Mouse (Mus musculus) gastrocnemius, postnatal 4 days (tissue): ENCODE data around the gene Tm6sf1. TPM values are rescaled to one million over a fixed set of nuclear protein-coding genes. Genes with fewer than 3 reads are reported as not detected.

Experiments used
- DNase-seq, 2 experiments: peaks; one replicate each; pipeline ENCODE4 v3.0.0; 2021 to 2022; ENCODE audit warnings: low spot score in 2 of 2, mixed read lengths in 2 of 2
- total RNA-seq, 2 experiments: library from RNA; stranded (reverse); gene quantifications; 2 replicates each; pipeline ENCODE4 v1.2.3; 2021

Gene Tm6sf1
- total RNA-seq, 2 experiments from 2014 or later = 92.9 to 136 TPM

GRCm38 (mm10) chr7:81849633-81850032 lies 9.2 kb upstream of the Tm6sf1 start:
- DNase-seq = no peak

- no peak for DNase-seq
These were observed 8.6 kb upstream of the Tm6sf1 start for GRCm38 (mm10) chr7:81850171-81850570.

DNA sequence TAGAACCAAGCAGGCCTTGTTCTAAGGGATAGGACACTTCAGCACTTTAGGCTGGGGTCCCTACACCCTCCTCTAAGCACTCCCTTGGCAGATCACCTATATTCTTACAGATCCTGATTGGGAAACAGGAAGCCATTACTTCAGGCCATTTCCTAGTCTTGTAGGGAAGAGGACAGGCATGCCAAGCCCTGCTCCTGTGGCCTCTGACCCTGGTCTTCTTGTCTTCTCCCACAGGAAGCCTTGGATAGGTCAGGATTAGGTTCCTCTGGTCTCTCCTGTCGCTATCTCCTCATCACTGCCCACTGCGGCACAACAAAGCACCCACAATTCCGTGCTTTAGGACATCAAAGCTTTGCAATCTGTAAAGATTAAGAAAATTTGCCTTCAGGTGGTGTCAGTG lies 7.1 kb upstream of the Tm6sf1 start:
- no peak for DNase-seq

GRCm38 (mm10) chr7:81854568-81855307 lies 4.1 kb upstream of the Tm6sf1 start:
- no peak for DNase-seq

- DNase-seq = no peak
These were observed 3.1 kb upstream of the Tm6sf1 start, which contains the start of gene Gm10160 for GRCm38 (mm10) chr7:81855694-81856093. Gene Gm10160 (minus strand): TSS chr7:81855794.

DNA sequence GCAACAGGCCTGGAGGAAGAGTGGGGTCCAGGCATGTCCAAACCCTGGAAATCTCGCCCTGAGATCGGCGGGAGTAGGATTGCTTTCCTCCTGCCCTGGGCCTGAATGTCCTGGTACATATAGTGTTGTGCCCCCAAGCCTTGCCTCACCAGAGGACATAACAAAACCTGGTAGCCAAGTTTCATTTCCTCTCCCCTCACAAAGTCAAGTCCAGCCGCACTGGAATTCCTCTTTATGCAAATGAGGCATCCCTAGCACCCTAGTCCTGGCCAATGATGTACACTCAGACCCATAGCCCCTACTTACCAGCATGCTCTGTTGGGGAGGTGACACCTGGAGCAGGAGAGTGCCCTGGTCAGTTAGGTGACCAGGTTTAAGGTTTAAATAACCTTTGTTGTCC lies 2.6 kb upstream of the Tm6sf1 start:
- no peak for DNase-seq

GRCm38 (mm10) chr7:81858236-81858635 lies 565 bp upstream of the Tm6sf1 start:
- no peak for DNase-seq

- DNase-seq = no peak
These were observed 1.3 kb downstream of the Tm6sf1 start for GRCm38 (mm10) chr7:81860071-81860470.

GRCm38 (mm10) chr7:81860996-81861395 lies 2.2 kb downstream of the Tm6sf1 start:
- no peak for DNase-seq

DNA sequence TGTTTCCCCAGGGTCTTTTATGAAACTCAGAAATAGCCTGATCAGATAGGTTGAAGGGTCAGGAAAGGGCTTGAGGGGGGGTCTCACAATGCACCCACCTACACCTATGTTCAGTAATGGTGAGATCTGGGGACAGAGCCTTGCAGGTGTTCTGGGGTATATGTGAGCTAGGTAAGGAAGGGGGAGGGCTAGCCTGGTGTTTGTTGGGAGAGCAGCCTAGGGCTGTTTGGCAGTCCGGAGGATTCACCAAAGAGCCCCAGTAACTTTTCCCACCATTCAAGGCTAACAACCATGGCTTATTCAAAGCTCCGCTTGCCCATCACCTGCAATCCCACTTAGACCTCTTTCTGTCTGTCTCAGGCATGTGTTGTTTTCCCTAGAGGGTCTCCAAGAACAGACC lies 2.7 kb downstream of the Tm6sf1 start:
- no peak for DNase-seq

DNA sequence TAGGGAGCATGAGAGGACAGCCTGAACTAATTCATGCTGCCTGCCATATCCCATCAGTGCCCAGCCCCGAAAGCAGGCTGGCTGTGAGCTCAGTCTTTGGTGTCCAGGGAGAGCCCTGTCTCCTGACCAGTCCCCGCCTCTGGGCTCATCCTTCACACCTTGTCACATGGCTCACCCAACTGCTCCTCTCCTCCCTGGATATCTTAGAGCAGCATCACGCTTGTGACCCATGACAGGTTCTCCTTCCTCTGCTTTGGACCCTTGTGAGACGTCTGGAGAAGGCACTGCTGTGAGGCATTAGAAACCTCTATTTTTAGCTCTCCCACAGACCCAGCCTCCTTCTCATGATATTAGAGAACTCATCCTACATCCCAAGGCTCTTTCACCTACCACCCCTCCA lies 3.1 kb downstream of the Tm6sf1 start:
- DNase-seq = no peak

DNA sequence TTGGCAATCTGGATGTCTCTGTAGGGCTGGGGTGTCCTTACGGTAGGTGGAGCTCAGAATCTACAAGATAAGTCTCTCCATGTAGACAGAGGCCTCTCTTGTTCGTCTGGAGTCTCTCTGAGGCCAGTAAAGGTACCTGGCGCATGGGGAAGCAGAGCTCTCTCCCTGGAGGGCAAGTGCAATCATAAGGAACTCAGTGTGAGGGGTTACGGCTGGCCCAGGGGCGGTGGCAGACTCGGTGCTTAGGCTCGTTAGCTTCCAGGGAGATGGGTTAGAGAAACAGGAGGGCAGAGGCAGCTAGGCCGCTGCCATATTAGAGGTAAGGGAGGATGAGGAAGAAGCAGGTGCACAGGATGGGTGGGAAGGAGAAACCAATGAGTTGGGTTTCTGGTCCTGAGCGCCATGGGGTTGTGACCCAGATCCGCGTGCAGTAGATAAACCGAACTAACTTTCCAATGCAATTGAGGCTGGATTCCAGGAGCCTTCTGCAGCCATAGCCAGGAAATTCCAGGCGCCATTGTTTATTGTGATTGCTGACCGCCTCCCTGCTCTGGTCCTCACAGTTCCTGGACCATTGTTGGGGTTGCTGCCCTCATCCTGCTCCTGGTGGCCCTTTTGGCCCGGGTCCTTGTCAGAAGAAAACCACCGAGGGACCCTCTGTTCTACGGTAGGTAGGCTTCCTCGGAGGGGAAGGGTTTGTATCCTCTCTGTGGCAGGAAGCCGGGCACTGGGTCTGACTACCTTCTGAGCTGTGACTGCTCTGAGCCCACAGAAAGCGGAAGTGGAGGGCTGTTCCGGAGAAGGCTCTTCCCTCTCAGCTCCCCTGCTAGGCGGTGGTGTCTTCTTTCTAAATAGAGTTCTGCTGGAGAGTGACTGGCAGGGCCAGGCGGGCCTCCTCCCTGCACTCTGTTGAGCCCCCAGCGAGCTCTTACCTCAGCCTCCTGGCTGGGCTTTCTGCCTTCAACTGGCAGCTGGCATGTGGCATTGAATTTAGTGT lies 4.1 kb downstream of the Tm6sf1 start:
- DNase-seq = peak in 1 of 2 experiments; percentile 36

DNA sequence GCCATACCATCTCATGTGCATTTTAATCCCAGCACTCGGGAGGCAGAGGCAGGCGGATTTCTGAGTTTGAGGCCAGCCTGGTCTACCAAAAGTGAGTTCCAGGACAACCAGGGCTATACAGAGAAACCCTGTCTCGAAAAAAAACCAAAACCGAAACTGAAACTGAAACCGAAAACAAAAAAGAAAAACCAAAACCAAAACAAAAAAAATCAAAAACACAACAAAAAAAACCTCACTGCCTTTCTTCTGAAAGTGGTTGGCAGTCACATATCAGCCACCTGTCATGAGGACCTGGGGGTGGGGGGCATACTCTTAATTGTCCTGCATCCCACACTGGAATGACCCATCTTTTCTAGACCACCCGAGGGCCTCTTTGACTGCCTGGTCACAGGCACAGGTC lies 5.8 kb downstream of the Tm6sf1 start:
- DNase-seq = no peak

DNA sequence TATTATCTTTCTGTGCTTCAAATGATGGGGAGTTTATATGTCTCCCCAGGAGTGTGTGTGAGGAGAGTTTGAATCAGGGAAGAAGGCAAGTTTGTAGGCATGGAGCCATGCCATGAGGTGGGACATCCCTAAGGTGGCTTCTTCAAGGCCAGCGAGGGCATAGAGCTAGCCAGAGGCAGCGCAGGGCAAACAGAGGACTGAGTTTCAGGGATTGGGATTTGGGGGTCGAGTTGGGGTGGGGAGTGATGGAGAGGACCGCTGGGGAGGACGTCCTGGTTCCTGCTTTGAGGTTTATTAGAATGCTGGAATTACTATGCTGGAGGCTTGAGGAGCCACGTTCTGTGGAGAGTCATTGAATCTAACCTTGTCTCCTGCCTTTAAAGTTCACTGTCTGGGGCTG lies 7.1 kb downstream of the Tm6sf1 start:
- DNase-seq = no peak

DNA sequence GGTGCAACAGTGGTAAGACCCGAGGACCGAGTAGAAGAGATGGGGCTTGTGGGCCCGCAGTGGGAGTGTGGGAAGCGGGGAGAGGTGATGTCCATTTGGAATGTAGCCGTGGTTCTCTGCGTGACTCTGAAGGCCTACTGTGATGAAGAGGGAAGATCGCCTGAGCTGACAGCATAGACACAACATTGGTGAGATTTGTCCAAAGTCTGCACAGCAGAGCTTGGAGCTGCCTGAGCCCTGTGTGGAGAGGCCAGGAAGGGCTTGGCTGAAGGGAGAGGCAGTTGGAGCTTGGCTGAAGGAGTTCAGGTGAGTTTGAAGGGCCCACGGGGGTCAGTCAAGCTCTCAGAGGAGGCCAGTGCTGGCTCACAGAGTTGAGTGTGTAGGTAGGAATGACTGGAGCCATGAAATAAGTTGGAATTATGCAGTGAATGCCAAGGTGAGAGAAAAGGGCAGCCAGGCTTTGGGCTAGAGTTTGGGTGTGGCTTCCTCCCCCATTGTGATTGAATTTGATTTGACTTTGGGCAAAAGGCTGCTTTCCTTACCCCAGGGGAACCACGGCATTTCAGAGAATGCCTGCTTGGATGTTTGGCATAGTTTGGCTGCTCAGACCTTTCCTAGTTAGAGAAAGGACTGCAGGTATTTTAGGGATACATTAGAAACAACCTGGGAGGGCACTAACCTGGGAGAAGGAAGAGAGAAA lies 8.6 kb downstream of the Tm6sf1 start:
- DNase-seq = peak in 1 of 2 experiments; percentile 9

DNA sequence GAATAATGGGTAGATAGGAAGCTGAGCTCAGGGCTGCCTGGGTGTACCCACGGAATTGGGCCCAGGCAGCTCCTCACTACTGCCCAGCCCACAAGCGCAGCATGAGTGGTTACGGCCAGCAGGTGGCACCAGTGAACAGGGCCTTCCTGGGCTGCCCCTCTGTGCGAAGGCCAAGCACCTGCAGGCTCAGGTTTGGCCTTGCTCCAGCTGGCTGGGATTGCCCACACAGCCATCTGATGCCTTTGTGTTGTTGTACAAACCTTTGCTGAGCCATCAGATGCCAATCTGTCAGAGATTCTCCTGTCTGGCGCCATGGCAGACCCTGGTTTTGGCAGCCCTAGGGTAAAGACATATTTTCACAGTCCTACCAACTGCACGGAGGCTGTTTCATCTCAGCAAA lies 9.4 kb downstream of the Tm6sf1 start:
- peak; percentile 37 to 65 for DNase-seq

- peak in 1 of 2 experiments; percentile 14 for DNase-seq
These were observed 13.8 kb downstream of the Tm6sf1 start for GRCm38 (mm10) chr7:81872493-81873013.

- DNase-seq = no peak
These were observed 15.0 kb downstream of the Tm6sf1 start for GRCm38 (mm10) chr7:81873807-81874206.

GRCm38 (mm10) chr7:81874636-81875035 lies 15.8 kb downstream of the Tm6sf1 start:
- DNase-seq = no peak

GRCm38 (mm10) chr7:81875372-81875771 lies 16.6 kb downstream of the Tm6sf1 start:
- DNase-seq = no peak

DNA sequence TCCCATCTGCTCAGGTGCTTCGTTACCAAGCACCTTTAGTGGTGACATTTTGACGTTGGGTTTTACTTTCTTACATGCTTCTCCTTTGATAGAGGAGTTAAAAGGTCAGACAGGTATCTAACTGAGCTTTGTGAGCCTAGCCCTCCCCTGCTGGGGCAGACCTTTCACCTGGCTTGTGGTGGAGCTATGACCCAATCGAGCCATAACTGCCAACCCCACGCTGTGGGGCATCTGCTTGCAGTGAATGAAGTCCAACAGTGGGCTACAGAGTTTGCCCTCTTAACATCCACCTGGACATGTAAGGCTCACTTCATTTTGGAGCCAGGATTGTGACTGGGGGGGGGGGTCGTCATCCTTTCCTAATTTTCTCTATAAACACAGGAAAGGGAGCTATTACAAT lies 21.5 kb downstream of the Tm6sf1 start:
- DNase-seq = no peak
